Mouse (Mus musculus): ENCODE data around the gene Plekhg6. TPM values are rescaled to one million over a fixed set of nuclear protein-coding genes. Genes with fewer than 3 reads are reported as not detected.
A peak's percentile ranks its signal among the peaks of the same experiment; 100 is the strongest.

Gene Plekhg6
- polyA plus RNA-seq, 1 experiment from 2014 or later, result not detected

- no peak for ATAC-seq (ENCODE audit: low FRiP score)
- Histone ChIP-seq H3K27me3 (ENCODE audit: control insufficient read depth, insufficient read depth, low read length) (peaks cover 32% of the 10 kb centered on the region), H3K4me1 (ENCODE audit: control insufficient read depth, insufficient read depth, low read length) (peaks cover 12% of the 10 kb centered on the region), H3K9me3 (ENCODE audit: control insufficient read depth, low read length) (no peaks in the 10 kb centered on the region), H3K9ac (ENCODE audit: low read length) (no peak overlapping the region), H3K4me2 (no peak overlapping the region), H3K4me3 (ENCODE audit: low read depth, low read length) (no peak overlapping the region), H3K27ac (ENCODE audit: low read depth, low read length) (no peak overlapping the region), H3K36me3 (ENCODE audit: control insufficient read depth, insufficient read depth, low read length) (no peaks in the 10 kb centered on the region)
- 56% methylated on average over 6 of the region's 6 CpGs for WGBS
- DNase-seq (ENCODE audit: low spot score, missing footprints), result no peak
These were observed 3.6 kb downstream of the Plekhg6 start for GRCm38 (mm10) chr6:125377042-125377441.

DNA sequence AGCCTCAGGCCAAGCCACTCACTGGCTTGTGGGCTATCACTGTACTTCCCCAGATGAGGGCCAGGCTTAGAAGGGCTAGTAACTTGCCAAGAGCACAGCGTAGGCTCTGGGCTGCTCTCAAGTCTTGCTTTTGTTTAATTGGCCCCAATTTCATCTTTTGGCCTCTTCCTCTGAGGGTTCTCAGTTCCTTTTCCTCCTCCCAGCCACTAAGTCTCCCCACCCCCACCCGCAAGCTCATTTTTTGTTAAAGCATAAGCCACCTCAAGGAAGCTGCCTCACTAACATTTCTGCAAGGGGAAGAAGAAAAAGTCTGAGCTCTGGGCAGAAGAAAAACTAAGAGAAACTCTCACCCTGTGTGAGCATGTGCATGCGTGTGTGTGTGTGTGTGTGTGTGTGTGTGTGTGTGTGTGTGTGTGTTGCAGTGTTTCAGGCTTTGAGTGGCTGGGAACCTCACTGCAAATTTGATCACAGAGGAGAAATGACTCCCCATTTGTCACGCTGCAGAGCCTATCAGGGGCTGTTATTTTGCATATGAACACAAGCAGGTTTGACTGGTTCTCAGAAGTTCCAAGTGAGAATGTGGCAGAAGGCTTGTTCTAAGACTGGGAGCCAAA, 12.7 kb downstream of the Plekhg6 start:
- Histone ChIP-seq H3K27ac (ENCODE audit: low read depth, low read length) (no peak overlapping the region), H3K36me3 (ENCODE audit: control insufficient read depth, insufficient read depth, low read length) (no peaks in the 10 kb centered on the region), H3K27me3 (ENCODE audit: control insufficient read depth, insufficient read depth, low read length) (peaks cover 15% of the 10 kb centered on the region), H3K9me3 (ENCODE audit: control insufficient read depth, low read length) (no peaks in the 10 kb centered on the region), H3K4me2 (no peak overlapping the region), H3K4me1 (ENCODE audit: control insufficient read depth, insufficient read depth, low read length) (peaks cover 8% of the 10 kb centered on the region), H3K9ac (ENCODE audit: low read length) (no peak overlapping the region), H3K4me3 (ENCODE audit: low read depth, low read length) (no peak overlapping the region)
- DNase-seq (ENCODE audit: low spot score, missing footprints), result no peak
- WGBS, result 57% methylated on average over 4 of the region's 4 CpGs
- no peak for ATAC-seq (ENCODE audit: low FRiP score)

GRCm38 (mm10) chr6:125366133-125366532, 14.5 kb downstream of the Plekhg6 start:
- Histone ChIP-seq H3K9me3 (ENCODE audit: control insufficient read depth, low read length) (no peaks in the 10 kb centered on the region), H3K27ac (ENCODE audit: low read depth, low read length) (no peak overlapping the region), H3K27me3 (ENCODE audit: control insufficient read depth, insufficient read depth, low read length) (peaks cover 28% of the 10 kb centered on the region), H3K9ac (ENCODE audit: low read length) (no peak overlapping the region), H3K4me2 (no peak overlapping the region), H3K4me1 (ENCODE audit: control insufficient read depth, insufficient read depth, low read length) (peaks cover 9% of the 10 kb centered on the region), H3K4me3 (ENCODE audit: low read depth, low read length) (no peak overlapping the region), H3K36me3 (ENCODE audit: control insufficient read depth, insufficient read depth, low read length) (no peaks in the 10 kb centered on the region)
- no peak for ATAC-seq (ENCODE audit: low FRiP score)
- DNase-seq (ENCODE audit: low spot score, missing footprints), result no peak
- WGBS, result 74% methylated on average over 1 of the region's 1 CpGs

DNA sequence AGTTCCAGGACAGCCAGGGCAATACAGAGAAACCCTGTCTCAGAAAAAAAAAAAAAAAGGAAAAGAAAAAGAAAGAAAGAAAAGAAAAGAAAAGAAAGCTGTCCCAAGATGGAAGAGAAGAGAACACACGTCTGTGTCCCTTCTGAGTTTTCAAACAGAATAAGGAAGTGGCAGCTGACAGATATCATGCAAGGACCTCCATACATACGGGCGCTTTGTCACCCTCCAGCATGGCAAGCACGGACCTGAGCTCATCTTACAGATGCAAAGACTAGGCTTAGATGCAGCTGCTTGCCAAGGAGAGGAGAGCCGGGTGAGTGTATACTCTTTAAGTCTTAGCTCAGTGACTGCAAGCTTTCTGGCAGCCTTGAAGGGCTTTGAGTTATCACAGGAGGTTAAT, 15.1 kb downstream of the Plekhg6 start:
- Histone ChIP-seq H3K4me2 (no peak overlapping the region), H3K4me3 (ENCODE audit: low read depth, low read length) (no peak overlapping the region), H3K9ac (ENCODE audit: low read length) (no peak overlapping the region), H3K27me3 (ENCODE audit: control insufficient read depth, insufficient read depth, low read length) (peaks cover 30% of the 10 kb centered on the region), H3K27ac (ENCODE audit: low read depth, low read length) (no peak overlapping the region), H3K36me3 (ENCODE audit: control insufficient read depth, insufficient read depth, low read length) (no peaks in the 10 kb centered on the region), H3K4me1 (ENCODE audit: control insufficient read depth, insufficient read depth, low read length) (peaks cover 9% of the 10 kb centered on the region), H3K9me3 (ENCODE audit: control insufficient read depth, low read length) (no peaks in the 10 kb centered on the region)
- WGBS, result 87% methylated on average over 5 of the region's 5 CpGs
- DNase-seq (ENCODE audit: low spot score, missing footprints), result no peak
- no peak for ATAC-seq (ENCODE audit: low FRiP score)

DNA sequence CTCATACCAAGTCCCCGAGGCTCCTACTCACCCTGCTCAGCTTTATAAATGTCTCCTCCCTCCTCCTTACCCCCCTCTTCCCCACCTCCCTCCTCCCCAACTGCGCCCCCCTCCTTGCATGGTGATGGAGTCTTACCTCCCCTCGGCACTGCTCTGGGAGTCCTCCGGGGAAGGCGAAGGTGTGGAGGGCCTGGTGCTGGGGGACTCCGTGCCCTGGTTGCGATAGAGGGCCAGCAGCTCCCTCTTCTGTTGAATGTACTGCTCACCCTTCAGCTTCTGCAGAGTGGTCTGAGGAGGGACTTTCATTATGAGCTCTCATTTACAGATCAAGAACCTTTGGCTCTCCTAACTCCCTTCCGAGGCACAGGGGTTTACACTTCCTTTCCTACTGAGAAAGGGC, 16.1 kb downstream of the Plekhg6 start:
- H3K9me3 ChIP-seq (ENCODE audit: control insufficient read depth, low read length), result no peaks in the 10 kb centered on the region
- no peak for ATAC-seq (ENCODE audit: low FRiP score)
- no peaks in the 10 kb centered on the region for H3K36me3 ChIP-seq (ENCODE audit: control insufficient read depth, insufficient read depth, low read length)
- no peak overlapping the region for H3K27ac ChIP-seq (ENCODE audit: low read depth, low read length)
- H3K4me1 ChIP-seq (ENCODE audit: control insufficient read depth, insufficient read depth, low read length), result peaks cover 9% of the 10 kb centered on the region
- peaks cover 30% of the 10 kb centered on the region for H3K27me3 ChIP-seq (ENCODE audit: control insufficient read depth, insufficient read depth, low read length)
- H3K9ac ChIP-seq (ENCODE audit: low read length), result no peak overlapping the region
- H3K4me2 ChIP-seq, result peak overlapping the region; percentile 9; the same call in 1 of the 2 replicates
- H3K4me3 ChIP-seq (ENCODE audit: low read depth, low read length), result no peak overlapping the region
- DNase-seq (ENCODE audit: low spot score, missing footprints), result no peak
- 8% methylated on average over 8 of the region's 8 CpGs for WGBS

DNA sequence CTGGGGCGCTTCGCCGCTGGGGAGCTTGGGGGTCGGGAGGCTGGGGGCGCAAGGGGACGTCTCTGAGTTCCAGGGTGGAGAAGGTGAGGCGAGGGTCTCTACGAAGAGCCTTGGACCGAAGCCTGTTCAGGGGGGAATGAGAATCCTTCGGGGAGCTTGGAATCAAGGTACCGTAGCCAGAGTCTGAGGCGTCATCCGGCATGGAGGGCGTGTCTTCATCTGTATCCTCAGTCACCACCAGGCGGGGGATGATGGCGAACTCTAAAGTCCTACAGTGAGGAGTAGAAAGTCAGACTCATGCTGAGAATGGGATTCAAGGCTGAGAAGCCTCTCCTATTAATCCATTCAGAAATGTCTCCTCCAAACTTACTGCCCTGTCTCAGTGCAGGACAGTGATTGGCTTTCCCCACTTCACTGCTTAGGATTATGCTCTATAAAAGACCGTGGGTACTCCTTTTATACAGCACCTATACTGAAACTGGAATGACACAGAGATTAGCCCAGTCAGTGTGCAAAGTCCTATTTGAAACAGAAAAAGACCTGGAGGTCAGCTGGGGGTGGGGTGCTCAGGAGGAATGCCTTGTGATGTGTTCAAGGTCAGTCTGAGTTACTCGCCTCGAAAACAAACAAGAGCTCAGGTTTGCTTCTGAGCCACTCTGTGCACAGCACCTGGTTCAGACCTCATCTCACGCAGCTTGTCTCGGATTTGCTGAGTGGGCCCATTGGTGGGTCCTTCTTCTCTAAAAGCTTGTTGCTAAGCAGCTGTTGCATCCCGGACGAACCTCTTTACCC, 16.9 kb downstream of the Plekhg6 start:
- peaks cover 30% of the 10 kb centered on the region for H3K27me3 ChIP-seq (ENCODE audit: control insufficient read depth, insufficient read depth, low read length)
- no peak overlapping the region for H3K27ac ChIP-seq (ENCODE audit: low read depth, low read length)
- peaks cover 9% of the 10 kb centered on the region for H3K4me1 ChIP-seq (ENCODE audit: control insufficient read depth, insufficient read depth, low read length)
- H3K4me2 ChIP-seq, result peak overlapping the region; percentile 20; the same call in 1 of the 2 replicates
- 0 out of 2 replicates have a peak overlapping the region, but pooled peaks have one; percentile 6 for H3K9ac ChIP-seq (ENCODE audit: low read length)
- no peak for ATAC-seq (ENCODE audit: low FRiP score)
- DNase-seq (ENCODE audit: low spot score, missing footprints), result peak; percentile 89
- 3% methylated on average over 23 of the region's 23 CpGs for WGBS
- no peaks in the 10 kb centered on the region for H3K36me3 ChIP-seq (ENCODE audit: control insufficient read depth, insufficient read depth, low read length)
- no peak overlapping the region for H3K4me3 ChIP-seq (ENCODE audit: low read depth, low read length)
- no peaks in the 10 kb centered on the region for H3K9me3 ChIP-seq (ENCODE audit: control insufficient read depth, low read length)

DNA sequence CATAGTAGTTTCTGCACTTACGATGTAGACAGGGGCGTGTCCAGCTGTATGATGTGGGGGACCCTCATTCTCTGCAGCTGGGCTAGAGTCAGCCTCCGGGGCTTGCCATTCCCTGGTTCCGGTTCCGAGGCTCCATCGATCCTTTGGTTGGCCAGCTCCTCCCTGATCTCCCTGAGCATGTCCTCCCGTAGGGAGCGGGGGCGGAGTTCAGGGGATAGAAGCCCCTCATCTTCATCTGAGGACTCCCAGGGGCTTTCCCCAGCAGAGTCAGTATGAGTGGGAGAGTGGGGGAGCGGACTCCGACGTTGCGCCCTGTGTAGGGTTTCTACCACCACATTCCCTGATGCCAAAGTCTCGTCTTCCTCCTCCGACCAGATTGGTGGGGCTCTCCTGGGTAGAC, 17.6 kb downstream of the Plekhg6 start:
- peaks cover 30% of the 10 kb centered on the region for H3K27me3 ChIP-seq (ENCODE audit: control insufficient read depth, insufficient read depth, low read length)
- H3K9me3 ChIP-seq (ENCODE audit: control insufficient read depth, low read length), result no peaks in the 10 kb centered on the region
- peak overlapping the region; percentile 20; the same call in 1 of the 2 replicates for H3K4me2 ChIP-seq
- H3K4me3 ChIP-seq (ENCODE audit: low read depth, low read length), result no peak overlapping the region
- H3K36me3 ChIP-seq (ENCODE audit: control insufficient read depth, insufficient read depth, low read length), result no peaks in the 10 kb centered on the region
- peak; percentile 88 for DNase-seq (ENCODE audit: low spot score, missing footprints)
- ATAC-seq (ENCODE audit: low FRiP score), result no peak
- WGBS, result 12% methylated on average over 15 of the region's 15 CpGs
- peaks cover 9% of the 10 kb centered on the region for H3K4me1 ChIP-seq (ENCODE audit: control insufficient read depth, insufficient read depth, low read length)
- no peak overlapping the region for H3K27ac ChIP-seq (ENCODE audit: low read depth, low read length)
- H3K9ac ChIP-seq (ENCODE audit: low read length), result 0 out of 2 replicates have a peak overlapping the region, but pooled peaks have one; percentile 6

GRCm38 (mm10) chr6:125361467-125362291, 18.9 kb downstream of the Plekhg6 start:
- ATAC-seq (ENCODE audit: low FRiP score), result peak; percentile 33
- Histone ChIP-seq H3K4me2 (peak overlapping the region; percentile 28; the same call in 1 of the 2 replicates), H3K9me3 (ENCODE audit: control insufficient read depth, low read length) (no peaks in the 10 kb centered on the region), H3K4me3 (ENCODE audit: low read depth, low read length) (no peak overlapping the region), H3K27me3 (ENCODE audit: control insufficient read depth, insufficient read depth, low read length) (peaks cover 30% of the 10 kb centered on the region), H3K9ac (ENCODE audit: low read length) (no peak overlapping the region), H3K4me1 (ENCODE audit: control insufficient read depth, insufficient read depth, low read length) (peaks cover 9% of the 10 kb centered on the region), H3K36me3 (ENCODE audit: control insufficient read depth, insufficient read depth, low read length) (no peaks in the 10 kb centered on the region), H3K27ac (ENCODE audit: low read depth, low read length) (no peak overlapping the region)
- WGBS, result 13% methylated on average over 38 of the region's 38 CpGs
- DNase-seq (ENCODE audit: low spot score, missing footprints), result peak; percentile 87
